Mouse (Mus musculus) v-Abl transformed pro-B cells (cell line): Measurements from ENCODE around the gene Rnd2.

Experiments
- in situ Hi-C, 2 experiments: fragments of 400-800 bp; cut with MboI; formaldehyde crosslinking; loops; one replicate each; pipeline ENCODE4 v1.15.1; 2025; ENCODE audit not compliant: unreplicated experiment in 2 of 2

Gene Rnd2

GRCm38 (mm10) chr11:101506269-101506780 is 41.5 kb downstream of the Rnd2 start:
- in situ Hi-C loops = no loop called here

- in situ Hi-C loops = no loop called here
Measured at GRCm38 (mm10) chr11:101507090-101507489, 42.3 kb downstream of the Rnd2 start.

DNA sequence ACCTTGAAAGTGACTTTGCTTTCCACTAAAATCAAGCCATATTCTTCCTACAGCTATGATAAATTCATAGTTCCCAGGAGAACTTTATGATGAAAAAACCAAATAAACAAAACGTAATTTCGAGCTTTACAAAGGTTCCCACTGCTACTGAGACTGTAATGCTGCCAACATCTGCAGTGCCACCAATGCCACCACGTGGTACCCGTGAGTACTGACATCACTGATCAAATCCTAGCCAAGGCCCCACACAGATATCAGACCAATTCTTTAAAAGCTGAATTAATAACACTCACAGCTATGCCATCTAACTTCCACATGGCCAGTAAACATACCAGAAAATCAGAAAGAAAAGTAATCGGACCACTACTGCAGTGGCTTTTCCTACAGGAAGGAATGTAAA is 54.1 kb downstream of the Rnd2 start:
- in situ Hi-C loops = no loop called here

DNA sequence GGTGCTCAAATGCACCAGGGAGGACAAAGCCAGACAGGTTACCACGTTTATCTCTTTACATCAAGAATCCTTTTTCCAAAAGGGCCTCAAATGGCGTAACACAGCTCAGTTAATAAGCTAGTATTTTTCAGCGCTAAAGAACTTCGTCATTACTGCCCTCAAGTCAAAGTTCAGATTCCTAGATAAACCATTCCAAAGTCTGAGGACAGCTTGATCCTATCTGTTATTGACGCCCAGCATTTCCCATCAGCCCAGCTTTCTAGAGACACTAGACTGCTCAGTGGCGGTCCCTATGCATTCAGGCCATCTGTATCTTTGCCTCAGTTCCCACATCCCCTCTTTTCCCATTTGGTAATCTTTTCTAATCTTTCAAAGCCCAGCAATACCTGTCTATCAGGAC is 54.6 kb downstream of the Rnd2 start:
- in situ Hi-C loops = no loop called here
